Comparison of ENCODE assay signal across 10 mouse cellular contexts in genomic region chr11:76587333-76587732, GRCm38 (mm10). TPM values are rescaled to one million over a fixed set of nuclear protein-coding genes. Genes with fewer than 3 reads are reported as not detected.
A peak's percentile ranks its signal among the peaks of the same experiment; 100 is the strongest.
DNase-seq lines count a peak whose midpoint lies in the region; ATAC-seq and TF ChIP-seq lines count a peak whose summit lies in the region.
"Had no signal": no experiment of that assay in that cellular context is flagged by ENCODE, and none has a peak within 500 bp of the region (broad histone marks: within the 10 kb centered on the region; RNA-seq: fewer than 3 reads in every experiment).

No protein-coding gene starts in this region.

- DNase-seq in layer of hippocampus, adult 9-11 months: peak; percentile 72
- no peak for DNase-seq in layer of hippocampus, adult 18-20 months (ENCODE audit: low spot score in 2 of 2)
- DNase-seq in adipocyte (ENCODE audit: low spot score): peak; percentile 86
- DNase-seq in thymus, postnatal 4 days: no peak
- DNase-seq: adrenal gland, postnatal 14 days; layer of hippocampus, postnatal 36 days had no signal

- H3K4me2 ChIP-seq in myocyte (ENCODE audit: low read depth): peak overlapping the region; percentile 57

- peak; percentile 35 to 59 for ATAC-seq in hematopoietic stem cell, adult 5-6 weeks (replicated peaks in 1 of 2; ENCODE audit: insufficient read depth in 1 of 2, low FRiP score in 2 of 2, low TSS enrichment in 1 of 2, low read depth in 1 of 2, poor library complexity in 2 of 2, severe bottlenecking in 2 of 2)
- ATAC-seq in frontal cortex, adult (ENCODE audit: low TSS enrichment): no peak

- no peak for TF ChIP-seq POLR2A in myocyte (IDR thresholded peaks at IDR 0.05; ENCODE audit: insufficient read length, low read depth)

- no peaks in the 10 kb centered on the region for H3K36me3 ChIP-seq in myocyte (ENCODE audit: control insufficient read depth, insufficient read depth)

- H3K27me3 ChIP-seq in myocyte (ENCODE audit: control insufficient read depth, insufficient read depth, insufficient read length): no peaks in the 10 kb centered on the region

- H3ac ChIP-seq in myocyte (ENCODE audit: control insufficient read depth, insufficient read length): no peak overlapping the region

- H3K4me3 ChIP-seq in myocyte: no peak overlapping the region
- H3K4me3 ChIP-seq: heart, adult 2 months had no signal

- H3K79me2 ChIP-seq in myocyte (ENCODE audit: control insufficient read depth, insufficient read depth): no peaks in the 10 kb centered on the region

TF ChIP-seq in myocyte, 11 proteins besides CTCF, POLR2A, EP300 and RAD21:
- TF ChIP-seq CEBPB (IDR thresholded peaks at IDR 0.05; ENCODE audit: insufficient read depth, poor library complexity, severe bottlenecking) (peak; percentile 100), E2F4 (IDR thresholded peaks at IDR 0.05; ENCODE audit: insufficient read depth) (no peak), USF1 (IDR thresholded peaks at IDR 0.05; ENCODE audit: low read depth) (peak; percentile 89), MYOG (IDR thresholded peaks at IDR 0.05; ENCODE audit: control insufficient read depth in 1 of 3, insufficient read depth in 1 of 3, insufficient read length in 2 of 3, low read depth in 2 of 3) (no peak), POLR2AphosphoS2 (IDR thresholded peaks at IDR 0.05; ENCODE audit: insufficient read length, low read depth) (no peak)

RNA-seq across cellular contexts. Expression of gene Abr, which starts 34.8 kb away (rescaled TPM):
- total RNA-seq in layer of hippocampus, adult 18-20 months (2021): 100 to 1,000 TPM; 490 to 505 TPM
- 52.9 and 68.3 TPM in 2 replicates for total RNA-seq in hematopoietic stem cell, adult 5-6 weeks (2017)
- polyA plus RNA-seq in myocyte (2012; fragmentation: generic; extraction: Trizol): 81.3 TPM

Comparison
In these comparisons a context has a peak if more than half of its experiments do, and no peak if none do; other contexts are left out.
1. DNase-seq: peak in layer of hippocampus, adult 9-11 months (single experiment) and adipocyte (single experiment); none in layer of hippocampus, adult 18-20 months (0 of 2) and thymus, postnatal 4 days (single experiment).